Mouse (Mus musculus) spleen, embryonic (tissue): ENCODE measurements around the gene Serpina3i.

Experiments used
- CTCF ChIA-PET: fragments of 350-600 bp; sonication (Branson Sonifier 250); formaldehyde crosslinking; loops from one replicate; lab custom pipeline; 2022; lab: Charles Lee

Serpina3i gene

GRCm38 (mm10) chr12:104293963-104294362 lies 31.0 kb downstream of the Serpina3i start:
- CTCF ChIA-PET: no interaction called here

GRCm38 (mm10) chr12:104298049-104298448 lies 35.1 kb downstream of the Serpina3i start:
- CTCF ChIA-PET: no interaction called here

- CTCF ChIA-PET: no interaction called here
These were observed 43.1 kb downstream of the Serpina3i start for GRCm38 (mm10) chr12:104305991-104306390.

GRCm38 (mm10) chr12:104314253-104314652 lies 51.3 kb downstream of the Serpina3i start, which contains the start of gene Serpina3j:
Gene Serpina3j, plus strand, starts transcription at chr12:104314553.
- CTCF ChIA-PET: no interaction called here
